Mouse (Mus musculus) left cerebral cortex, adult 18-20 months (tissue): Measurements from ENCODE around the gene Rps6kb2. TPM values are rescaled to one million over a fixed set of nuclear protein-coding genes. Genes with fewer than 3 reads are reported as not detected.
A peak's percentile ranks its signal among the peaks of the same experiment; 100 is the strongest.

ENCODE experiments used
- DNase-seq, 2 experiments: peaks; one replicate each; pipeline ENCODE4 v3.0.0; 2021 to 2022; ENCODE audit warnings: low spot score in 2 of 2, mixed read lengths in 1 of 2
- long read RNA-seq, 2 experiments: library from polyadenylated mRNA; stranded (forward); transcript quantifications; one replicate each; pipeline ENCODE4 v2.0.0; 2021
- total RNA-seq, 2 experiments: library from RNA; stranded (reverse); gene quantifications; 2 replicates each; pipeline ENCODE4 v1.2.3; 2021

Rps6kb2 gene
- 10 to 100 TPM; 32.5 to 34.5 TPM for total RNA-seq
- long read RNA-seq, experiment 1, full-length matches to known transcripts: 15 of 54 reads
- long read RNA-seq, experiment 1, partial matches to known transcripts: 10 of 54 reads
- long read RNA-seq, experiment 1, other reads (novel, unspliced or antisense): 29 of 54 reads
- long read RNA-seq, experiment 2, full-length matches to known transcripts: 6 of 30 reads
- long read RNA-seq, experiment 2, partial matches to known transcripts: 0 of 30 reads
- long read RNA-seq, experiment 2, other reads (novel, unspliced or antisense): 24 of 30 reads

DNA sequence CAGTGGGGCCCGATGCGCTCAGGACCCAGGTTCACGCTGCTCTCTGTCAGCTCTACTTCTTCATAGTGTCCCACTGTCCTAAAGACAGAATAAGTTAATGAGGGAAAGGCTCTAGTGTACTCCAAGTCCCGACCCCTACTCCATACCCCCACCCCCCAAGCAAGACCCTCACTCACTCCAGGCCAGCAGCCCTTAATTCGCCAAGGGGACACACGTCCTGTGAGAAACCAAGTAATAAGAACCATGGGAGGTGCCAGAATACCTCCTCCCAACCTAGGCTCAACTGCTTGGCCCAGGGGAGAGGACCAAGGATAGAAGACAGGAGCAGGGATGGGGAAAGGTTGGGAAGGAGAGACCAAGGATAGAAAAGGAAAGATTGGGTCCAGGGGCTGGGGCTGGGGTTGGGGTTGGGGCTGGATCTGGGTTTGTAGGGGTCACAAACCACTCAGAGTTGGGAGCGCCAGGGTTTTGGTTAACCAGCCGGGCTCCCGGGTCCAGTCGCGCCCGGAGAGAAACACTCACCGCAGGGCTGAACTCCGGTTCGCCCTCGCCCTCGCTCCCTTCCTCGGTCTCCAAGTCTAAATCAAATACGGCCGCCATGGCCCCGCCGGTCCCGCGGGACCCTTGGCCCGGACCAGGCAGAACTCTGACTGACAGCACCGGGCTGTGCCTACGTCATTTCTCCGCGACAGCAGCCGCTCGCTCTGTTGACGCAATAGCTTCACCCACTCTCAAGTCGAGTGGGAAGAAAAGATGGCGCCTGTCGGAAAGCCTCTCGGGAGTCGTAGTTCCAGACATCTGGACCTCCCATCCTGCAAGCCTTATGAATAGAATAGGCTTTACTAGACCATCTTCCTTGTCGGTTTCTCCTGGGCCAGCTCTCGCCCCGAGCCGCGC, at the start of gene Rps6kb2:
Gene Rps6kb2, minus strand, starts transcription at position 709 of the 897 bp plus-strand sequence.
- peak; percentile 98 to 99 for DNase-seq

DNA sequence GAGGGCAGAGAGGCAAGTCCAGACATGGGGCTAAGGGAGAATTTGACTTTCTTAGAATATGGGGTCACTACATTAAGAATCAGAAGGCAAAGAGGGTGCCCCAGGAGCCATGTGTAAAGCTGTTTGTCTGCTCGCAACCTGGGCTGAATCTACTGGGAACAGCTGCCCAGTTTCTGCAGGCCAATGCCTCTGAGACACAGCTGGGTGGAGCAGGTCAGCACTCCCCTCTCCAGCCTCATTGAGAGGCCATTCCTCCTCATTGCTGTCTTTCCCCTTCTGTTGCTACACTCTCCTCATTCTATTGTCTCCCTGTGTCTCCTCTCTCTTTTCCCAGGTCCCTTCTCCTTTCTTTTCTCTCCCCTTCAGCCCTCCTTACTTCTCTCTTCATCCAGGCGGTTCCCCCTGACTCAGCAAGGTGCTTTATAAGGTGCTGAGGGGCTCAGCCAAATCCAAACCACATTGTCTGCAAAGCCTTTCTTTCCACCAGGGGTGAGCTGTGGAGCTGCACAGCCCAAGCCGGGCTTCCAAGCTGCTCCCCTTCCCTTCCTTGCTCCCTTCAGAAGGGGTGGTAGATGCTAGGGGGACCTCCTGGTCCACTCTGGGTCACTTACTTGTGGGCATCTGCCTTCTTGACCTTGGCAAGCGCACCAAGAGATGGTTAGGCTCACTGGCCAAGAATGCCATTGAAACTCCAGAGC, 48.9 kb upstream of the Rps6kb2 start:
- no peak for DNase-seq

DNA sequence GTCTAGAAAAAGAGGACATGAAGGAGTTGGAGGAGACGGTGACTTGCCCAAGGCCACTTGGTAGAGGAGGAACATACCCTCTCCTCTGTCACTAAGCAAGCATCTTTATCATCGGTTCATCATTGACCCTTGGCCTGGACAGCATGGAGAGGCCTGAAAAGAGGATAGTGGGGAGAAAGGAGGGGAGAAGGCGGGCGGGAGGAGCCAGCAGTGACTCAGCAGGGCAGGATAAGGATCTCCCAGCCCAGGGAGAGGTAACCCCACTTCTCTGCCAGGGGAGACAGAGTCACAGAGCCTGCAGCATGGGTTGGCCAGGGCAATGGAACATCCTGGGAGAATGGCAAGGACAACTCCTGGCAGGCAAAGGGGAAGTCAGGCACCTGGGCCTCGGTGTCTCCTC, 45.4 kb upstream of the Rps6kb2 start:
- no peak for DNase-seq

DNA sequence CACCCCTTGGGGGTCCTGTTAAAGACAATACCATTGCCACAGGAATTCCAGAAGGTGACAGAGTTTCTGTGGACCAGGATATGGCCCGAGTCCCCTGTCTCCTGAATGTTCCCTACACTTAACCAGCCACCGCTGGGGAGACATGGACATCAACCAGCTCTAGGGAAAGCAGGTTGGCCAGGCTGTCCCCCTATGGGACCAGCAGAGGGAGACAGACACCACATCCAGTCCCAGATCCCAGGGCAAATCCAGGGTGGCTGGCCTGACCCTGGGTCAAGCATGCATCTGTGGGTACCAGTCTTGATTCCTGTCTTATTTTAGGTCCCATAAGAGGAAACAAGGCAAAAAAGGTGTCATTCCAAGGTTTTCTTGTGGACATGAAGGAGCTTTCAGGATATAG, 43.8 kb upstream of the Rps6kb2 start:
- peak; percentile 56 to 64 for DNase-seq

DNA sequence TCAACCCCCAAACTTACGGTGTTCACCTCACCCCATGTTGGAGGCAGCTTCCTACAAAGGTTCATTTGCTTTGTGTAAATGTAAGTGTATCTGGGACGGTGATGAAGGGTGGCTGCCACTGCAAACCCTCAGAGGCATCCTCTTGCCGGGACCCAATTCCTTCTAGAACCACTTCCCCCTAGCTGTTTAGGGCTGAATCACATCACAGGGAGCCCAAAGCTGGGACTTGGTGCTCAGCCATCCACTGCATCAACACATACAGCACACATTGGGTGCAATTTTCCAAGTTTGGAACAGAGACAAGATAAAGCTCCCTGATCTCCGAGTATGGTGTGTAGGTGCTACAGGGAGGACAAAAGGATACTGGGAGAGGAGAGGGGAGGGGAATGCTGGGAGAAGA, 41.7 kb upstream of the Rps6kb2 start:
- DNase-seq: no peak

DNA sequence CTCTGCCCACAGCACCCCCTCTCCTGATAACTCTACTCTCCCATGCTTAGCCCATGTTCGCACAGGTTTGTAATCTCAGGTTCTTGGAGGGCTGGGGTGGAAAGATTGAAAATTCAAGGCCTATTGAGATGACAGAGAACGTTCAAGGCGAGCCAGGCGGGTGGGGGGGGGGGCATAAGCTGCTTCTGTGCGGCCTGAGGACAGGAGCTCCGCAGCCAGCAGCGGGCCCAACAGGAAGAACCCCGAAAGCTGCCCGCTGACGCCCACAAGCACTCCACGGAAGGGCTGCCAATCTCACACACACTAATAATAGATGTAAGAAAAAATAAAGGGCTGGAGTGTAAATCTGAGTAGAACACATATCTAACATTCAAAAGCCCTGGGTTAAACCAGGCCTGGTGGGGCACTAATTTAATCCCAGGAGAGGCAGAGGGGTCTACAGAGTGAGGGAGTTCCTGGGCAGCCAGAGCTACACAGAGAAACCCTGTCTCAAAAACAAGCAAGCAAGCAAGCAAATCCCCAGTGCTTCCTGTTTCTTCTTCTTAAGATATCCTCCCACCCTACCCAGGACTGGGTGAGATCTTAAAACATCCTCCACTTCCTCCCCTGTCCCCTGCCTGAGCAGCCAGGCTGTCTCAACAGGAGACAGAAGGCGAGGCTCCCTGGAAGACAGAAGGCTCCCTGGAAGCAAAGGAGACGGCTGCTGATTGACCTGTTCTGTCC, 40.6 kb upstream of the Rps6kb2 start:
- DNase-seq: no peak

DNA sequence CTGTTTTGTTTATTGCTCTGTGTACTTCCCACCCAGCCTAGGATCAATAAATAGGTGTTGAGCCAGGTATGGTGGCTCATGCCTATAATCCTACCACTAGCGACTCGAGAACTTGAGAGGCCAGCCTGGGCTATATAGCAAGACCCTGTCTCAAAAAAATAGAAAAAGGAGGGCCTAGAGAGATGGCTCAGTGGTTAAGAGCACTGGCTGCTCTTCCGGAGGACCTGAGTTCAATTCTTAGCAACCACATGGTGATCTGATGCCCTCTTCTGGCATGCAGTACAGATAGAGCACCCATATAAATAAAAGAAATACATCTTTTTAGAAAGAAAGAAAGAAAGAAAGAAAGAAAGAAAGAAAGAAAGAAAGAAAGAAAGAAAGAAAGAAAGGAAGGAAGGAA, 40.0 kb upstream of the Rps6kb2 start:
- no peak for DNase-seq

DNA sequence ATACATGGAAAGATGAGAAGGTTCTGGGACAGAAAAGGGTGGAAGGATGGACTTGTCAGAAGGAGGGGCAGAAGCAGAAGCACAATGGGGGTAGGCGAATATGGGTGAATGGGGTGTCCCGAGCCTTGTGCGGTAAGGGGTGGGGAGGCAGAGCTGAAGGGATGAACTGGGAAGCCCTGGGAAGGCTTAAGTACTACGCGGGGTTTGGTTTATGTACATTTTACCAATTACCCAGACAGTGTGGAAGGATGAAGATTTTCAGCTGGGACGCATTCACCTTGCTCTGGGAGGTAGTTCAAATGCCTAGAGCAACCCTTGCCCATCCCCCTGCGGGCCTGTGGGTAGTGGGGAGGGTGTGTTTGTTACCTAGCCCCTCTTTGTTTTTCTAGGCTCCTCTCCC, 39.0 kb upstream of the Rps6kb2 start:
- DNase-seq: no peak

DNA sequence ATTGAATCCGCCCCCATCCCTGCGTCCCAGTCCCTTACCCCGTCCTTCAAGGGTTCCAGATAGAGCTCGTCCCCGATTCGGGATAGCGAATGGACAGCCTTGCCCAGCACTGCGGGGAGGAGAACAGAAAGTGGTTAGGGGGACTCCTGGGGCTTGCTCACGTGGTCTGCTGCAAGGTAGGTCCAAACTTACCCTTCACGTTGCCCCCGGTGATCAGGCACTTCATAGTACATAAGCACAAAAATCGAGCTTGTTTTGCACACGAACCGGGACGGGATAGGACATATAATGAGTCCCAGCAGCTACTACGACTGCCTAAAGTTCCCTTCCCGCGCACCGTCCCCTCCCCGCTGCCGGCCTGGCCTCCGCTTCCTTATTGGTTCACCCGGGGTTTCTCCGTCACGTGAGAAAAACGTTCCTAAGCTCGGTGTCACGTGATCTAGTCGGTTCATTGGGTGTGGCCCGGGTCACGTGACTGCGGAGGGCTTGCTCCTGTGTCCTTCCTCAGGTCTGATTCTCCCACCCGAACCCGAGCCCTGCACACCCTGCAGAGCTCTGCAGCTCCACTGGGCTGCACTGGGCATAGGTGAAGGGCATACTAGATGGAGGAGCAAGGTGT, 38.2 kb upstream of the Rps6kb2 start, which contains the start of gene Rad9a:
Gene Rad9a, minus strand, starts transcription at position 372 of the 619 bp plus-strand sequence.
- peak; percentile 95 to 97 for DNase-seq

DNA sequence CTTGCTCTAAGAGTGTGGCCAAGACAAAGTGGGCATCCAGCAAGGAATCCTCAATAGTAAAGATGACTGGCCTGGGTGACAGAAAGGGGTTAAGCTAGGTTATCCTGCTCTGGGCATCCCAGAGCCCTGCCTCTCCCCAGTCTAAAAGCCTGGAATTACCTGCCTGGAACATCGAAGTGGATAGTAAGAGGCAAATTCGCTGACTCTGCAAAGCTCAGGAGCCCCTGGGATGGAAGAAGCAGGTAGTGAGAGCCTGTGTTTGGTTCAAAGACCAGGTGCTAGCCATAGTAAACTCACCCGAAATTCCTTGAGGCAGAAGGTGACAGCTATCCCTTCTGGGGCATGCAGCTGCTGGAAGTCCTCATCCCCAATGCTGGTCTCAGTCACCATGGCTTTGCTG, 34.0 kb upstream of the Rps6kb2 start:
- no peak for DNase-seq

DNA sequence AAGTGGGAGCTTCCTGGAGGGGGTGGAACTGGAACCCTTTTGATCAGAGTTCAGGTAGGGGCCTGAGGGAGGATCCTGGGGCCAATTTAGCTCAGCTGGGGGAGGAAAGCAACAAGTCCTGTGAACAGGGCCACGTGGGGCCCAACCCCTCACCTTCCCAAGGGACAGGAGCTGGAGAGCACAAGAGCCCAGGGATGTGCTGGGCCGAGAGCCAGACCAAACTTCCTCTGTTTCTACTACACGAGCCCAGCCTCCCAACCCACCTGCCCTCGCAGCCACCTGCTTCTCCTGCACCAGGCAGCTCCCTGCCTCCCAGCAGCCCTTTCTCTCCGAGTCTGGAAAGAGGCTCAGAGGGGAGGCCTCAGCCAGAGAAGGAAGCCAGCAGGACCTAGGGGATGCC, 33.4 kb upstream of the Rps6kb2 start:
- peak in 1 of 2 experiments; percentile 23 for DNase-seq

DNA sequence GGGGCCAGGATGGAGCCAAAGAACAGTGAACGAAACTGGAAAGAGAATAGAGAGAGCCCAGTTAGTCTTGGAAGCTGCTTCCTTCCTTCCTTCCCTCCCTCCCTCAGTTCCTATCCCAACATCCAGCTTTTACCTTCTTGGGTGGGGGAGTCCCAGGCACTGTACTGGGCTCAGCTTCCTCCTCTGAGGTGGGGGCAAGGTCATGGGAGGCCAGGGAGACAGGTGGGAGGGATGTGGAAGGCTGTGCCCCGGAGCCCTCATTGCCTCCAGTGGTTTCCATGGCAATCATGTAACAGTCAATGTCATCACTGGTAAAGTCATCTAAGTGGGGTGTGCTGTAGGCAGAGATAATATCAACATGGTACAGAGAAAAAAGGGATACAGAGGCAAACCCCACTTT, 32.9 kb upstream of the Rps6kb2 start:
- DNase-seq: no peak

DNA sequence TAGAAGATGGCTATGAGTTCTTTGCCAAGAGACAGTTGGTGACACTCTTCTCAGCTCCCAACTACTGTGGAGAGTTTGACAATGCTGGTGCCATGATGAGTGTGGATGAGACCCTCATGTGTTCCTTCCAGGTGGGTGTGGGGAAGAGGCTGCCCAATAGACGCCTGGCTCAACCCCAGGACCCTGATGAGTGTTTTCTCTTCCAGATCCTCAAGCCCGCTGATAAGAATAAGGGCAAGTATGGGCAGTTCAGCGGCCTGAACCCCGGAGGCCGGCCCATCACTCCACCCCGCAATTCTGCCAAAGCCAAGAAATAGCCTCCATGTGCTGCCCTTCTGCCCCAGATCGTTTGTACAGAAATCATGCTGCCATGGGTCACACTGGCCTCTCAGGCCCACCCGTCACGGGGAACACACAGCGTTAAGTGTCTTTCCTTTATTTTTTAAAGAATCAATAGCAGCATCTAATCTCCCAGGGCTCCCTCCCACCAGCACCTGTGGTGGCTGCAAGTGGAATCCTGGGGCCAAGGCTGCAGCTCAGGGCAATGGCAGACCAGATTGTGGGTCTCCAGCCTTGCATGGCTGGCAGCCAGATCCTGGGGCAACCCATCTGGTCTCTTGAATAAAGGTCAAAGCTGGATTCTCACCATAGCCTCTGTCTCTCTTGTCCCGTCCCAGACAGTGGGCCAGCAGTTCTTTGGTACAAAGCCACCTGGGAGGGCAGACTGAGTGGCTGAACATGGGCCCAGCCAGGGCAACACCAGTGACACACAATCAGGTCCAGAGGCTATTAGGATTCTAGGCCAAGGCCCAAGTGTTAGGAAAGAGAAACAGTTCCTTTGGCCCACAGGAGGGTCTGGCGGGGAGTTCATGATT, 31.9 kb upstream of the Rps6kb2 start:
- no peak for DNase-seq

DNA sequence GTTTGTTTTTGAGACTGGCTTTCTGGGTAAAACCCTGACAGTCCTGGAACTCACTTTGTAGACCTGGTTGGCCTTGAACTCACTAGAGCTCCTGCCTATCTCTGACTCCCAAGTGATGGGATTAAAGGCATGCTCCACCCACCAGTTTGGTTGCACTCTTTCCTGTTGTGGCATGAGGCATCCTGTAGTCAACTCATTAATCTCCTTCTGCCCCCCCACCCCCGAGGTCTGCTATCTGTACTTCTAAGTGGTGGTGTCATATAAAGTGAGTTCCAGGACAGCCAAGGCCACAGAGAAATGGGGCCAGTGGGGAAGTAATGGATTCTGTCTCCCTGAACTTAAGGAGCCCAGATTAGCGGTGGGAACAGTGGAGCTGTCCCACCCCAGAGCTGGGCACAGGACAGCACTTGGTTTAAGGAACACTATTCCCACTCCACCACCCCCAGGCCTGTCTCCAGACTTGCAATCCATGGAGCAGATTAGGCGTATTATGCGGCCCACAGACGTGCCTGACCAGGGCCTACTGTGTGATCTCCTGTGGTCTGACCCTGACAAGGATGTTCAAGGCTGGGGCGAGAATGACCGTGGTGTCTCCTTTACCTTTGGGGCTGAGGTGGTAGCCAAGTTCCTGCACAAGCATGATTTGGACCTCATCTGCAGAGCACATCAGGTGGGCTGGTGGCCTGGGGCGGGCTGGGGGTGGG, 31.0 kb upstream of the Rps6kb2 start:
- no peak for DNase-seq

DNA sequence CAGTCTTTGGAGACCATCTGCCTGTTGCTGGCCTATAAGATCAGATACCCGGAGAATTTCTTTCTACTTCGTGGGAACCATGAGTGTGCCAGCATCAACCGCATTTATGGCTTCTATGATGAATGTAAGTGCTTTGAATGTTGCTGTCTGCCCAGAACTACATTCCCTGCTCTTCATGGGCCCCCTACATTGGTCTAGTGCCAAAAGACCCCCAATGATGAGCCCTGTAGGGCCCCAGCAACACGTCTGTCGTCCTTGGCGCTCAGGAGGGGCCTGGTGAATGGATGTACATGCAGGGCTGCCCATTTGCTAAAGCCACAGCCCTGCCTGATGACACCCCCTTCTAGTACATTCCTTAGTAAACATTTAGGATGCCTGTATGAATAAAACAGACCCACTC, 30.0 kb upstream of the Rps6kb2 start:
- DNase-seq: no peak

DNA sequence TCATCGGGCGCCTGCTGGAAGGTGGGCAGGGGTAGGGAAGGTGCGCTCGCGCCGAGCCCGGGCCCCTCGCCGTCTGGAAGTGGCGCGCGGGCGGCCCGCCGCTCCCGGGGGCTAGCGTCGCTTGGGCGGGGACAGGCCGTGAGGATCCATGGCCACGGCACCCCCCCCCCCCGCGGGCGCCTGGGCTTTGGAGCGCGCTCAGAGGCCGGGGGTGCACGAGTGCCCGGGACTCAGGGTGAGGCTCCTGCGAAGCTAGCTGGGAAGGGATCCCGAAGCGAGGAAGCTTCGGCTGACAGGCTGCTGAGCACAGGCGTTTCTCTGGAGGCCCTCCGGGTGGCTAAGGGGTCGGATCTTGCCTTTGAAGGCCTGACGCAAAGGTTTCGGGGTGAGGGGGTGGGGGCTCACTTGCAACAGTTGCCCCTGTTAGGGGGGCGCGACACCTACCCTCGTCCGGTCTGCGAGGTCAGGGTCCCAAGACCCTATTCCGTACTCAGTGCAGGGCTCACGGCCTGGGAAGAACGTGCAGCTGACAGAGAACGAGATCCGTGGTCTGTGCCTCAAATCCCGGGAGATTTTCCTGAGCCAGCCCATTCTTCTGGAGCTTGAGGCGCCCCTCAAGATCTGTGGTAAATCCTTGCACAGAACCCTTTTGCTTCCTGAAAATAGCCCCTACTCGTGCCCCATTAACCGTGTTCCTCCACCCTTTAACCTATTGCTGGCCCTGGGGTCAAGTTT, 29.3 kb upstream of the Rps6kb2 start:
- no peak for DNase-seq

DNA sequence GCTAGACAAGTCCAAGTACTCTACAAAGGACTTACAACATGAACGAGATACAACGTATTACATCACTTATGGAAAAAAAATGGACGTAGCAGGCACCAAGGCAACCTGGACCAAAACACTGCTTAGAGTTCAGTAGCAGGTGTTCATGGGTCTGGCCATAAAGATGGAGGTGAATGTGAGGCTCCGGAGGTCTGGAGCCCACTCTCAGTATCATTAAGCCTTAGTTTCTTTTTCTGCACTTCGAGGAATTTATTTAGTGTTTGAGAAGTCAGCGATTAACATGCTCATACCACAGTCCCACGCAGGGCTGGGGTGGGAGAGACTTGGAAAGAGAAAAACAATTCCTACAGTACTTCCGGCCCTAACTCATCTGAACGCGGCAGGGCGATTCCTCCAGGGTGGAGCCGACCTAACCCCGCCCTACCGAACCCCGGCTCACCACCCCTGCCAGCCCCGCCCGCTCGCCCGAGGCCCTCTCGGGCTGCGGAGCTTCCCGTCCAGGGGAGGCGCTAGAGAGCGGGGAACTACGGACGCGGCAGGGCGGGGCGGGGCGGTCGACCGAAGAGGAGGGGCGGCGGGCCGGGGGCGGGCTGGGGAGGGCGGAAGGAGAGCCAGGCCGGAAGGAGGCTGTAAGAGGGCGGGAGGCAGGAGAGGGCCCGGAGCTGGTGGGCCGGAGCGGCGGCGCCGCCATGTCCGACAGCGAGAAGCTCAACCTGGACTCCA, 28.5 kb upstream of the Rps6kb2 start, which contains the start of gene Ppp1ca:
Gene Ppp1ca, plus strand, starts transcription at position 538 of the 723 bp plus-strand sequence.
- peak; percentile 95 for DNase-seq
